Comparison of ENCODE assay signal across 17 mouse cellular contexts in genomic region chr2:166226929-166227328, GRCm38 (mm10).
A peak's percentile ranks its signal among the peaks of the same experiment; 100 is the strongest.
DNase-seq lines count a peak whose midpoint lies in the region; ATAC-seq and TF ChIP-seq lines count a peak whose summit lies in the region.
"Had no signal": no experiment of that assay in that cellular context is flagged by ENCODE, and none has a peak within 500 bp of the region (broad histone marks: within the 10 kb centered on the region; RNA-seq: fewer than 3 reads in every experiment).

No protein-coding gene starts in this region.

- H3K36me3 ChIP-seq in hindbrain, embryonic 10.5 days = no peaks in the 10 kb centered on the region
- H3K36me3 ChIP-seq in hindbrain, embryonic 16.5 days (ENCODE audit: control insufficient read depth, insufficient read depth, low read length) = no peaks in the 10 kb centered on the region
- H3K36me3 ChIP-seq in neural tube, embryonic 15.5 days = no peaks in the 10 kb centered on the region
- no peaks in the 10 kb centered on the region for H3K36me3 ChIP-seq in forebrain, postnatal 0 days (ENCODE audit: insufficient read depth)
- H3K36me3 ChIP-seq: G1E; neural tube, embryonic 12.5 days had no signal

- H3K9ac ChIP-seq in hindbrain, embryonic 16.5 days (ENCODE audit: low read depth, low read length) = no peak overlapping the region
- H3K9ac ChIP-seq in neural tube, embryonic 15.5 days (replicated peaks) = no peak overlapping the region
- no peak overlapping the region for H3K9ac ChIP-seq in forebrain, postnatal 0 days
- H3K9ac ChIP-seq: neural tube, embryonic 12.5 days had no signal

- 0 out of 2 replicates have a peak, but pooled peaks cover 5% of the 10 kb centered on the region for H3K9me3 ChIP-seq in hindbrain, embryonic 10.5 days
- H3K9me3 ChIP-seq in hindbrain, embryonic 16.5 days (ENCODE audit: control insufficient read depth, low read length) = no peaks in the 10 kb centered on the region
- no peaks in the 10 kb centered on the region for H3K9me3 ChIP-seq in neural tube, embryonic 15.5 days (replicated peaks)
- H3K9me3 ChIP-seq in forebrain, postnatal 0 days (ENCODE audit: low read length) = no peaks in the 10 kb centered on the region; the same call in 1 of the 2 replicates

- H3K4me1 ChIP-seq in hindbrain, embryonic 10.5 days (replicated peaks) = peaks cover 51% of the 10 kb centered on the region
- H3K4me1 ChIP-seq in hindbrain, embryonic 16.5 days (ENCODE audit: control insufficient read depth, insufficient read depth, low read depth, low read length) = no peaks in the 10 kb centered on the region
- H3K4me1 ChIP-seq in neural tube, embryonic 15.5 days = no peaks in the 10 kb centered on the region
- H3K4me1 ChIP-seq in forebrain, postnatal 0 days (ENCODE audit: insufficient read depth) = no peaks in the 10 kb centered on the region

- peaks cover 58% of the 10 kb centered on the region for H3K27me3 ChIP-seq in hindbrain, embryonic 10.5 days (ENCODE audit: insufficient read depth, poor library complexity, severe bottlenecking)
- H3K27me3 ChIP-seq in hindbrain, embryonic 16.5 days (replicated peaks; ENCODE audit: control insufficient read depth, insufficient read depth, low read length) = peaks cover 8% of the 10 kb centered on the region; the same call in 1 of the 2 replicates
- H3K27me3 ChIP-seq in neural tube, embryonic 15.5 days (replicated peaks) = no peaks in the 10 kb centered on the region; the same call in 1 of the 2 replicates
- no peaks in the 10 kb centered on the region for H3K27me3 ChIP-seq in forebrain, postnatal 0 days (ENCODE audit: insufficient read depth, low read length)

- H3K27ac ChIP-seq in hindbrain, embryonic 10.5 days = peak overlapping the region; percentile 77
- H3K27ac ChIP-seq in hindbrain, embryonic 16.5 days (ENCODE audit: low read depth, low read length) = no peak overlapping the region
- no peak overlapping the region for H3K27ac ChIP-seq in neural tube, embryonic 15.5 days (replicated peaks)
- H3K27ac ChIP-seq in forebrain, postnatal 0 days (ENCODE audit: low read depth, low read length) = no peak overlapping the region
- H3K27ac ChIP-seq: neural tube, embryonic 12.5 days had no signal

- no peak for ATAC-seq in hindbrain, embryonic 16.5 days
- ATAC-seq in neural tube, embryonic 15.5 days (ENCODE audit: low FRiP score) = no peak
- peak; percentile 47 for ATAC-seq in forebrain, postnatal 0 days
- ATAC-seq: intestine, postnatal 0 days had no signal

- H3K4me3 ChIP-seq in hindbrain, embryonic 10.5 days = no peak overlapping the region
- no peak overlapping the region for H3K4me3 ChIP-seq in hindbrain, embryonic 16.5 days (ENCODE audit: low read length)
- H3K4me3 ChIP-seq in neural tube, embryonic 15.5 days (replicated peaks) = no peak overlapping the region
- no peak overlapping the region for H3K4me3 ChIP-seq in forebrain, postnatal 0 days (ENCODE audit: low read depth, low read length)
- H3K4me3 ChIP-seq: neural tube, embryonic 12.5 days had no signal

- 7% methylated on average over 3 of the region's 3 CpGs for WGBS in hindbrain, embryonic 10.5 days
- 20% methylated on average over 3 of the region's 3 CpGs for WGBS in hindbrain, embryonic 16.5 days
- WGBS in neural tube, embryonic 15.5 days = 37% methylated on average over 3 of the region's 3 CpGs
- WGBS in forebrain, postnatal 0 days = 3% methylated on average over 3 of the region's 3 CpGs

- DNase-seq in hindbrain, embryonic 10.5 days (ENCODE audit: low spot score) = peak; percentile 66
- peak; percentile 38 for DNase-seq in neural tube, embryonic 10.5 days (ENCODE audit: extremely low spot score, low spot score)
- DNase-seq in forebrain, postnatal 0 days = no peak
- no peak for DNase-seq in urinary bladder, postnatal 14 days (ENCODE audit: low spot score)
- no peak for DNase-seq in cerebellum, adult 9-10 months
- no peak for DNase-seq in gastrocnemius, adult 18-20 months (ENCODE audit: low spot score)
- DNase-seq: B cell, adult 2 months; cerebellum, adult 11-12 months; heart, postnatal 14 days; midbrain, embryonic 14.5 days; right cerebral cortex, postnatal 14 days; thymus, adult 2 months had no signal

- H3K4me2 ChIP-seq in hindbrain, embryonic 16.5 days (ENCODE audit: low read length) = no peak overlapping the region
- no peak overlapping the region for H3K4me2 ChIP-seq in neural tube, embryonic 15.5 days
- no peak overlapping the region for H3K4me2 ChIP-seq in forebrain, postnatal 0 days (ENCODE audit: low read depth)
- H3K4me2 ChIP-seq: neural tube, embryonic 12.5 days had no signal

- TF ChIP-seq CTCF in forebrain, postnatal 0 days (IDR thresholded peaks at IDR 0.05; ENCODE audit: low read depth) = no peak

Comparison
In these comparisons a context has a peak if more than half of its experiments do, and no peak if none do; other contexts are left out.
1. DNase-seq: peak in hindbrain, embryonic 10.5 days (single experiment) and neural tube, embryonic 10.5 days (single experiment); none in forebrain, postnatal 0 days (single experiment), urinary bladder, postnatal 14 days (single experiment), cerebellum, adult 9-10 months (single experiment) and gastrocnemius, adult 18-20 months (single experiment).